In genomic region chr19:37072871-37073629, GRCm38 (mm10) we compare ENCODE assay signal across 15 mouse cellular contexts.
DNase-seq lines count a peak whose midpoint lies in the region; ATAC-seq and TF ChIP-seq lines count a peak whose summit lies in the region.
"Had no signal": no experiment of that assay in that cellular context is flagged by ENCODE, and none has a peak within 500 bp of the region (broad histone marks: within the 10 kb centered on the region; RNA-seq: fewer than 3 reads in every experiment).

No protein-coding gene starts in this region.

- H3K36me3 ChIP-seq in heart, postnatal 0 days (replicated peaks; ENCODE audit: control insufficient read depth, insufficient read depth, low read length) = peaks cover 5% of the 10 kb centered on the region; the same call in 1 of the 2 replicates
- no peaks in the 10 kb centered on the region for H3K36me3 ChIP-seq in midbrain, embryonic 15.5 days (replicated peaks)
- no peaks in the 10 kb centered on the region for H3K36me3 ChIP-seq in midbrain, embryonic 11.5 days (ENCODE audit: control insufficient read depth, insufficient read depth, low read length)
- no peaks in the 10 kb centered on the region for H3K36me3 ChIP-seq in stomach, postnatal 0 days (ENCODE audit: control insufficient read depth, insufficient read depth, low read length)
- H3K36me3 ChIP-seq: embryonic facial prominence, embryonic 13.5 days; limb, embryonic 10.5 days; liver, embryonic 12.5 days; lung, embryonic 15.5 days had no signal

- no peak for DNase-seq in heart, postnatal 0 days (ENCODE audit: low spot score)
- no peak for DNase-seq in heart, adult 8-10 months (ENCODE audit: low spot score)
- no peak for DNase-seq in midbrain, embryonic 11.5 days (ENCODE audit: low spot score, missing footprints)
- DNase-seq in R1 (ENCODE audit: low read depth, low spot score) = peak; percentile 15
- no peak for DNase-seq in B cell, adult 2 months
- DNase-seq in stomach, postnatal 0 days (ENCODE audit: low spot score) = no peak
- DNase-seq: adrenal gland, postnatal 36 days; heart, postnatal 36 days had no signal

- H3K27me3 ChIP-seq in heart, postnatal 0 days (ENCODE audit: control insufficient read depth, insufficient read depth, low read length) = no peaks in the 10 kb centered on the region
- no peaks in the 10 kb centered on the region for H3K27me3 ChIP-seq in midbrain, embryonic 15.5 days (replicated peaks)
- H3K27me3 ChIP-seq in midbrain, embryonic 11.5 days (ENCODE audit: control insufficient read depth, insufficient read depth, low read length) = no peaks in the 10 kb centered on the region
- no peaks in the 10 kb centered on the region for H3K27me3 ChIP-seq in stomach, postnatal 0 days (ENCODE audit: control insufficient read depth, insufficient read depth, low read length)
- H3K27me3 ChIP-seq: embryonic facial prominence, embryonic 13.5 days; liver, embryonic 12.5 days; lung, embryonic 15.5 days had no signal

- no peak for TF ChIP-seq CTCF in heart, postnatal 0 days (IDR thresholded peaks at IDR 0.05; ENCODE audit: low read depth)
- TF ChIP-seq CTCF in stomach, postnatal 0 days (IDR thresholded peaks at IDR 0.05; ENCODE audit: low read depth) = no peak

- no peak overlapping the region for H3K9ac ChIP-seq in heart, postnatal 0 days (replicated peaks; ENCODE audit: low read depth, low read length)
- H3K9ac ChIP-seq in midbrain, embryonic 15.5 days = no peak overlapping the region
- H3K9ac ChIP-seq in midbrain, embryonic 11.5 days (ENCODE audit: low read length) = no peak overlapping the region
- no peak overlapping the region for H3K9ac ChIP-seq in stomach, postnatal 0 days (ENCODE audit: low read length)
- H3K9ac ChIP-seq: embryonic facial prominence, embryonic 13.5 days; liver, embryonic 12.5 days; lung, embryonic 15.5 days had no signal

- H3K4me1 ChIP-seq in heart, postnatal 0 days (ENCODE audit: control insufficient read depth, insufficient read depth) = peaks cover 47% of the 10 kb centered on the region
- H3K4me1 ChIP-seq in midbrain, embryonic 15.5 days = no peaks in the 10 kb centered on the region
- no peaks in the 10 kb centered on the region for H3K4me1 ChIP-seq in midbrain, embryonic 11.5 days (ENCODE audit: control insufficient read depth, insufficient read depth, low read length)
- H3K4me1 ChIP-seq in stomach, postnatal 0 days (replicated peaks; ENCODE audit: control insufficient read depth, insufficient read depth) = no peaks in the 10 kb centered on the region
- H3K4me1 ChIP-seq: embryonic facial prominence, embryonic 13.5 days; limb, embryonic 10.5 days had no signal

- no peak overlapping the region for H3K4me2 ChIP-seq in heart, postnatal 0 days (ENCODE audit: low read depth, low read length)
- H3K4me2 ChIP-seq in midbrain, embryonic 15.5 days = no peak overlapping the region
- no peak overlapping the region for H3K4me2 ChIP-seq in midbrain, embryonic 11.5 days
- H3K4me2 ChIP-seq in stomach, postnatal 0 days (replicated peaks; ENCODE audit: low read depth) = no peak overlapping the region
- H3K4me2 ChIP-seq: embryonic facial prominence, embryonic 13.5 days; liver, embryonic 12.5 days; lung, embryonic 15.5 days had no signal

- no peak for TF ChIP-seq EP300 in heart, postnatal 0 days (IDR thresholded peaks at IDR 0.05; ENCODE audit: low read depth)
- TF ChIP-seq EP300 in stomach, postnatal 0 days (optimal IDR thresholded peaks at IDR 0.05) = no peak

- 36% methylated on average over 5 of the region's 5 CpGs for WGBS in heart, postnatal 0 days
- WGBS in midbrain, embryonic 15.5 days = 35% methylated on average over 5 of the region's 5 CpGs
- 49% methylated on average over 5 of the region's 5 CpGs for WGBS in midbrain, embryonic 11.5 days
- 47% methylated on average over 5 of the region's 5 CpGs for WGBS in stomach, postnatal 0 days

- H3K9me3 ChIP-seq in heart, postnatal 0 days (replicated peaks; ENCODE audit: control insufficient read depth, low read length) = no peaks in the 10 kb centered on the region
- H3K9me3 ChIP-seq in midbrain, embryonic 15.5 days = no peaks in the 10 kb centered on the region
- no peaks in the 10 kb centered on the region for H3K9me3 ChIP-seq in midbrain, embryonic 11.5 days (ENCODE audit: control insufficient read depth, low read length)
- H3K9me3 ChIP-seq in stomach, postnatal 0 days (ENCODE audit: control insufficient read depth, low read length) = no peaks in the 10 kb centered on the region
- H3K9me3 ChIP-seq: embryonic facial prominence, embryonic 13.5 days; limb, embryonic 10.5 days; liver, embryonic 12.5 days; lung, embryonic 15.5 days had no signal

- peak overlapping the region; percentile 77 for H3K27ac ChIP-seq in heart, postnatal 0 days (ENCODE audit: low read depth)
- no peak overlapping the region for H3K27ac ChIP-seq in midbrain, embryonic 15.5 days
- no peak overlapping the region for H3K27ac ChIP-seq in midbrain, embryonic 11.5 days (ENCODE audit: low read depth, low read length)
- no peak overlapping the region for H3K27ac ChIP-seq in stomach, postnatal 0 days (replicated peaks)
- H3K27ac ChIP-seq: embryonic facial prominence, embryonic 13.5 days; limb, embryonic 10.5 days; liver, embryonic 12.5 days; lung, embryonic 15.5 days had no signal

- no peak for ATAC-seq in heart, postnatal 0 days (ENCODE audit: insufficient read depth, low read depth)
- ATAC-seq in midbrain, embryonic 15.5 days (replicated peaks) = 0 out of 2 replicates have a peak, but pooled peaks have one; percentile 30
- ATAC-seq in midbrain, embryonic 11.5 days (ENCODE audit: low FRiP score) = no peak
- peak; percentile 34; the same call in 1 of the 2 replicates for ATAC-seq in megakaryocyte-erythroid progenitor cell, adult 5-6 weeks (replicated peaks; ENCODE audit: low FRiP score, low TSS enrichment, poor library complexity, severe bottlenecking)
- no peak for ATAC-seq in stomach, postnatal 0 days (ENCODE audit: low FRiP score, low TSS enrichment)
- ATAC-seq: activated CD4-positive, CD25-positive, alpha-beta regulatory T cell, adult 4 months; liver, embryonic 12.5 days had no signal

- no peak overlapping the region for H3K4me3 ChIP-seq in heart, postnatal 0 days (ENCODE audit: low read depth, low read length)
- no peak overlapping the region for H3K4me3 ChIP-seq in midbrain, embryonic 15.5 days
- no peak overlapping the region for H3K4me3 ChIP-seq in midbrain, embryonic 11.5 days (ENCODE audit: low read depth, low read length)
- H3K4me3 ChIP-seq in stomach, postnatal 0 days (ENCODE audit: low read depth, low read length) = no peak overlapping the region
- H3K4me3 ChIP-seq: embryonic facial prominence, embryonic 13.5 days; limb, embryonic 10.5 days; liver, embryonic 12.5 days; lung, embryonic 15.5 days had no signal

Comparison
In these comparisons a context has a peak if more than half of its experiments do, and no peak if none do; other contexts are left out.
1. ATAC-seq: peak in midbrain, embryonic 15.5 days (single experiment) and megakaryocyte-erythroid progenitor cell, adult 5-6 weeks (single experiment); none in heart, postnatal 0 days (single experiment), midbrain, embryonic 11.5 days (single experiment) and stomach, postnatal 0 days (single experiment).